Mouse (Mus musculus): ENCODE results near the gene Ccnh.

GRCm38 (mm10) chr13:85159971-85160370 lies 29.2 kb upstream of the Ccnh start:
- TF ChIP-seq TAL1 (IDR thresholded peaks at IDR 0.05; ENCODE audit: low read length) (no peak), GATA1 (IDR thresholded peaks at IDR 0.05; ENCODE audit: low read length) (no peak)
